Mouse (Mus musculus): Measurements from ENCODE around the gene Ap3s2. TPM values are rescaled to one million over a fixed set of nuclear protein-coding genes. Genes with fewer than 3 reads are reported as not detected.
A peak's percentile ranks its signal among the peaks of the same experiment; 100 is the strongest.

Gene Ap3s2
- polyA plus RNA-seq, 1 experiment from 2014 or later, result 11.8 TPM

DNA sequence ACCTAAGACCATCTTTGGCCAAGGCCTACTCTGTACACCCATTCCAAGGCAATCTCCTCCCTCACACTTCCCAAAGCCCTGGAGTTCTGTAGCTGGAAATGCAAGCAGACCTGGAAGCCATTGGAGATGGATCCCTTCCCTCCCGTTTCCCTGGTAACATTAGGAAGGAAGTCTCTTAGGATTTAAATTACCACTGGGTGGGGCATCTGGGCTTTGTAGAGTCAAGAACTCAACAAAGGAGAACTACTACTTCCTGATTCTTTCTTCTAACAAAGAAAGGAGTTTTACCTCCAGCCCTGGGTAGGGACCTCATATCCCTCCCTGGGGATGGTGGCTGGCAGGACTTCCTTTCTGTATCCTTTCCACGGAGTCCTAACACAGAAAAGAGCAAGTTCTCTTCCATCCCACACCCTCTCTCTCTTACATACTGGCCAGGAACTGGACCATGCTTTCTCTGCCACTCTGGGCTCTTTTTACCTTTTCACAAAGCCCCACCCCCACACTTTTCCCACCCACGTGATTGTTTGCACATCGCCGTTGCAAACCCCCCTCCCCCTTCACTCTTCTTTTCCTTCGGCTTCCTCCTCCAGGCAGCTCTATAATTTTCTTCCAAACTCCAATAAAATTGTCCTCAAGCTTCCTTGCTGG, 51.3 kb downstream of the Ap3s2 start:
- 0 out of 2 replicates have a peak overlapping the region, but pooled peaks have one; percentile 20 for H3K27ac ChIP-seq (ENCODE audit: low read length)
- H3K36me3 ChIP-seq (ENCODE audit: insufficient read depth, low read length), result no peaks in the 10 kb centered on the region
- peak; percentile 11; the same call in 1 of the 2 replicates for ATAC-seq
- DNase-seq (ENCODE audit: low spot score), result no peak
- H3K9me3 ChIP-seq (ENCODE audit: low read length), result no peaks in the 10 kb centered on the region
- TF ChIP-seq CTCF (IDR thresholded peaks at IDR 0.05), result no peak
- no peak for TF ChIP-seq EP300 (IDR thresholded peaks at IDR 0.05)
- no peak overlapping the region for H3K4me2 ChIP-seq (replicated peaks; ENCODE audit: low read depth, low read length)
- no peak overlapping the region for H3K4me3 ChIP-seq (ENCODE audit: low read depth, low read length)
- no peaks in the 10 kb centered on the region for H3K4me1 ChIP-seq (ENCODE audit: insufficient read depth, low read depth, low read length)
- WGBS, result 25% methylated on average over 6 of the region's 6 CpGs
- H3K27me3 ChIP-seq (replicated peaks; ENCODE audit: insufficient read depth, low read length), result no peaks in the 10 kb centered on the region
- H3K9ac ChIP-seq (replicated peaks; ENCODE audit: low read depth), result no peak overlapping the region

- 45% methylated on average over 7 of the region's 7 CpGs for WGBS
- Histone ChIP-seq H3K9me3 (ENCODE audit: low read length) (no peaks in the 10 kb centered on the region), H3K4me1 (ENCODE audit: insufficient read depth, low read depth, low read length) (no peaks in the 10 kb centered on the region), H3K4me3 (ENCODE audit: low read depth, low read length) (no peak overlapping the region), H3K27ac (ENCODE audit: low read length) (0 out of 2 replicates have a peak overlapping the region, but pooled peaks have one; percentile 20), H3K4me2 (replicated peaks; ENCODE audit: low read depth, low read length) (no peak overlapping the region), H3K36me3 (ENCODE audit: insufficient read depth, low read length) (no peaks in the 10 kb centered on the region), H3K9ac (replicated peaks; ENCODE audit: low read depth) (no peak overlapping the region), H3K27me3 (replicated peaks; ENCODE audit: insufficient read depth, low read length) (no peaks in the 10 kb centered on the region)
- DNase-seq (ENCODE audit: low spot score) (peak; percentile 62), ATAC-seq (peak; percentile 79)
- no peak for TF ChIP-seq EP300 (IDR thresholded peaks at IDR 0.05)
These were observed 52.0 kb downstream of the Ap3s2 start for GRCm38 (mm10) chr7:79868475-79868874.

GRCm38 (mm10) chr7:79867861-79868260, 52.6 kb downstream of the Ap3s2 start:
- ATAC-seq (no peak), DNase-seq (ENCODE audit: low spot score) (no peak)
- no peak overlapping the region for H3K27ac ChIP-seq (ENCODE audit: low read length)
- H3K36me3 ChIP-seq (ENCODE audit: insufficient read depth, low read length), result no peaks in the 10 kb centered on the region
- H3K9me3 ChIP-seq (ENCODE audit: low read length), result no peaks in the 10 kb centered on the region
- H3K4me3 ChIP-seq (ENCODE audit: low read depth, low read length), result no peak overlapping the region
- WGBS, result 68% methylated on average over 13 of the region's 13 CpGs
- H3K4me2 ChIP-seq (replicated peaks; ENCODE audit: low read depth, low read length), result no peak overlapping the region
- H3K27me3 ChIP-seq (replicated peaks; ENCODE audit: insufficient read depth, low read length), result no peaks in the 10 kb centered on the region
- no peaks in the 10 kb centered on the region for H3K4me1 ChIP-seq (ENCODE audit: insufficient read depth, low read depth, low read length)
- H3K9ac ChIP-seq (replicated peaks; ENCODE audit: low read depth), result no peak overlapping the region
- TF ChIP-seq CTCF (IDR thresholded peaks at IDR 0.05) (no peak), EP300 (IDR thresholded peaks at IDR 0.05) (no peak)

- no peak overlapping the region for H3K9ac ChIP-seq (replicated peaks; ENCODE audit: low read depth)
- ATAC-seq, result no peak
- no peaks in the 10 kb centered on the region for H3K9me3 ChIP-seq (ENCODE audit: low read length)
- WGBS, result 83% methylated on average over 3 of the region's 3 CpGs
- H3K4me3 ChIP-seq (ENCODE audit: low read depth, low read length), result no peak overlapping the region
- no peak overlapping the region for H3K4me2 ChIP-seq (replicated peaks; ENCODE audit: low read depth, low read length)
- H3K27me3 ChIP-seq (replicated peaks; ENCODE audit: insufficient read depth, low read length), result no peaks in the 10 kb centered on the region
- no peaks in the 10 kb centered on the region for H3K4me1 ChIP-seq (ENCODE audit: insufficient read depth, low read depth, low read length)
- no peak overlapping the region for H3K27ac ChIP-seq (ENCODE audit: low read length)
- TF ChIP-seq EP300 (IDR thresholded peaks at IDR 0.05), result no peak
- TF ChIP-seq CTCF (IDR thresholded peaks at IDR 0.05), result no peak
- no peak for DNase-seq (ENCODE audit: low spot score)
- no peaks in the 10 kb centered on the region for H3K36me3 ChIP-seq (ENCODE audit: insufficient read depth, low read length)
These were observed 54.0 kb downstream of the Ap3s2 start for GRCm38 (mm10) chr7:79866294-79867000.

DNA sequence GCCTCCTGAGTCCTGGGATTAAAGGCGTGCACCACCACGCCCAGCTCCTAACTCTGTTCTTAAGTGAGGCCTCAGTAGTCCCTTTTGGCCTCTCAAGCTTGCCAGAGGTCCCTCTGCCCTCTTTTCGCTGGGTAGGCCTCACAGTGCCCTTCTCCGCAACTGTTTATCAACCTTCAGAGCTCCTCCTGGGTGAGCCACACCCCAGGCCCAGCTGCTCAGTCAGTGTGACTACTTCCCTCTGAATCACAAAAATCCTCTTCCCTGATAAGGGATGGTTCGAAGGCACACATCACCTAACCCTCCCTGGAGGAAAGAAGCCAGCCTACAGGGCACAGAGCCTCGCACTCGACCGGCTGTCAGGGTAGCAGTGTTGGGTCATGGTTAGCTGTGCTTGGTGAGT, 58.7 kb downstream of the Ap3s2 start:
- Histone ChIP-seq H3K4me2 (replicated peaks; ENCODE audit: low read depth, low read length) (no peak overlapping the region), H3K9ac (replicated peaks; ENCODE audit: low read depth) (no peak overlapping the region), H3K27ac (ENCODE audit: low read length) (no peak overlapping the region), H3K4me1 (ENCODE audit: insufficient read depth, low read depth, low read length) (no peaks in the 10 kb centered on the region), H3K27me3 (replicated peaks; ENCODE audit: insufficient read depth, low read length) (no peaks in the 10 kb centered on the region), H3K4me3 (ENCODE audit: low read depth, low read length) (no peak overlapping the region), H3K9me3 (ENCODE audit: low read length) (no peaks in the 10 kb centered on the region), H3K36me3 (ENCODE audit: insufficient read depth, low read length) (no peaks in the 10 kb centered on the region)
- DNase-seq (ENCODE audit: low spot score) (no peak), ATAC-seq (no peak)
- TF ChIP-seq CTCF (IDR thresholded peaks at IDR 0.05) (no peak), EP300 (IDR thresholded peaks at IDR 0.05) (no peak)
- WGBS, result 86% methylated on average over 8 of the region's 8 CpGs

- Histone ChIP-seq H3K9me3 (ENCODE audit: low read length) (no peaks in the 10 kb centered on the region), H3K4me2 (replicated peaks; ENCODE audit: low read depth, low read length) (no peak within 1 kb of the TSS), H3K36me3 (ENCODE audit: insufficient read depth, low read length) (no peaks in the 10 kb centered on the region), H3K4me3 (ENCODE audit: low read depth, low read length) (no peak within 1 kb of the TSS), H3K9ac (replicated peaks; ENCODE audit: low read depth) (no peak within 1 kb of the TSS), H3K27ac (ENCODE audit: low read length) (no peak within 1 kb of the TSS), H3K27me3 (replicated peaks; ENCODE audit: insufficient read depth, low read length) (no peaks in the 10 kb centered on the region), H3K4me1 (ENCODE audit: insufficient read depth, low read depth, low read length) (no peaks in the 10 kb centered on the region)
- TF ChIP-seq EP300 (IDR thresholded peaks at IDR 0.05) (no peak), CTCF (IDR thresholded peaks at IDR 0.05) (no peak)
- 66% methylated on average over 9 of the region's 9 CpGs for WGBS
- no peak for DNase-seq (ENCODE audit: low spot score)
- ATAC-seq, result no peak
These were observed 59.6 kb downstream of the Ap3s2 start, which contains the start of gene Anpep for GRCm38 (mm10) chr7:79860811-79861210. Anpep (minus strand) TSS chr7:79861059.

All from lung, postnatal 0 days (tissue).